Mouse (Mus musculus) urinary bladder, postnatal 14 days (tissue): ENCODE results near the gene Samd5.

Experiments
- DNase-seq: peaks from one replicate; pipeline ENCODE4 v3.0.0; 2021; ENCODE audit warnings: low spot score

Gene Samd5

GRCm38 (mm10) chr10:9575605-9576004 is 99.4 kb downstream of the Samd5 start:
- DNase-seq = peak; percentile 66

GRCm38 (mm10) chr10:9574135-9574534 is 100.9 kb downstream of the Samd5 start:
- no peak for DNase-seq
